Mouse (Mus musculus) cerebellum, adult 2 months (tissue): ENCODE data around the gene Trim44. TPM values are rescaled to one million over a fixed set of nuclear protein-coding genes. Genes with fewer than 3 reads are reported as not detected.

Experiments
- DNase-seq, 2 experiments: peaks; one replicate each; pipeline ENCODE4 v3.0.0; 2021
- H3K27ac ChIP-seq: fragments of 200-500 bp; 2 replicates; pipeline ENCODE4 v1.5.1; 2012; ENCODE audit warnings: low read length, control low read depth, inconsistent platforms; ENCODE audit not compliant: insufficient read depth
- H3K27me3 ChIP-seq: fragments of 200-500 bp; 2 replicates; pipeline ENCODE4 v1.6.1; 2012; ENCODE audit warnings: inconsistent platforms, mild to moderate bottlenecking, low read length, moderate library complexity; ENCODE audit not compliant: control insufficient read depth, insufficient read depth
- H3K4me1 ChIP-seq: fragments of 200-500 bp; 2 replicates; pipeline ENCODE4 v1.6.1; 2011; ENCODE audit warnings: low read length; ENCODE audit not compliant: control insufficient read depth, insufficient read depth
- H3K4me3 ChIP-seq: fragments of 200-500 bp; replicated peaks from 2 replicates; pipeline ENCODE3; 2011; ENCODE audit warnings: mild to moderate bottlenecking, low read depth, low read length, control low read depth; ENCODE audit not compliant: insufficient read depth
- CTCF ChIP-seq: fragments of 200-500 bp; IDR thresholded peaks from 2 replicates; pipeline ENCODE4 v1.5.1; 2011; ENCODE audit warnings: low read depth, mild to moderate bottlenecking, control low read depth, low read length, moderate library complexity, borderline replicate concordance; ENCODE audit not compliant: insufficient read depth
- POLR2A ChIP-seq: fragments of 200-500 bp; IDR thresholded peaks from 2 replicates; pipeline ENCODE4 v1.6.1; 2011; ENCODE audit warnings: low read length, control low read depth, borderline replicate concordance; ENCODE audit not compliant: insufficient read depth
- WGBS: fragments of 180-500 bp; shearing (Covaris S2); methylation state at CpG from one replicate; pipeline ENCODE4 v1.1.7; 2018; 5-methylcytosine and 5-hydroxymethylcytosine counted together
- polyA plus RNA-seq: library from polyadenylated mRNA; depleted of rRNA; stranded (reverse); fragments of >200 nt; gene quantifications from 2 replicates; pipeline ENCODE4 v1.2.3, GENCODE M21; 2012

Trim44 gene
- polyA plus RNA-seq, 1 experiment, result 107 TPM

DNA sequence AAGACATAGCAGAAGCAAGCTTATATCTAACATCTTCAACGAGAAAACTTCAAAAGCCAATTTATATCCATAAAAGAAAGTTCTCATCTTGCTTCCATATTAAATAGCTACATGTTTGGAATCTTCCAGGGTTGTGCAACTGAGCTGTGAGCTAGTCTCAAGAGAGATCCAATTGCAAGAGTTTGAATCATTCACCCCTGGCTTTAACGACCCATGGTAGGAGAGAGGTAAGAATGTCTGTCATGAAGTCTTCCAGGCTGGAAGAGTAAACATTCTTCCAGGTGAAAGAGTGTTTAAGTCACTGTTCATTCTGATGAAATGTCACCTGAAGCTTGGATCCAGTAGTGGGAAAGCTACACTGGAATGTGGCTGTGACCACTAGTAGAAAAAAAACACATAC, 93.6 kb downstream of the Trim44 start:
- no peak overlapping the region for H3K4me3 ChIP-seq
- H3K27ac ChIP-seq, result no peak overlapping the region
- TF ChIP-seq POLR2A, result no peak
- TF ChIP-seq CTCF, result no peak
- DNase-seq, result no peak
- no peaks in the 10 kb centered on the region; the same call in 1 of the 2 replicates for H3K4me1 ChIP-seq
- WGBS, result 98% methylated on average over 2 of the region's 2 CpGs
- H3K27me3 ChIP-seq, result no peaks in the 10 kb centered on the region

DNA sequence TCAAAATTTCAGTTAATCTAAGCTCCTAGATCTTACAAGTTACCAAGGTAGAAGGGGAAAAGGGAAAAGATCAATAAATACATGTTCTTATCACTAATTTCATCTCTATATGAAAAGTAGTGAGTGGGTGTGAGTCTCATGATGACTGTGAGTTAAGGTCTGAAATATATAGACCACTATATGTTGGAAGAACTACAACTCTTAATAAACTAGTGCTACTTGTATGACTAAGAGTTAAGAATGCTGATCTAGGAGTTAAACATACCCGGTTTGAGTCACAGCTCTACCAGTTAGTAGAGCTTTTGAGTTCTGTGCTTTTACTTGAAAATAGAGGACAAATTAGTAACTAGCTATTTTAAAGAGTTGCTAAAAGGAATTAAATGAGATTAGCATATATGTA, 94.7 kb downstream of the Trim44 start:
- WGBS, result 100% methylated on average over 1 of the region's 1 CpGs
- DNase-seq, result no peak
- H3K27ac ChIP-seq, result no peak overlapping the region
- no peaks in the 10 kb centered on the region; the same call in 1 of the 2 replicates for H3K4me1 ChIP-seq
- no peak for TF ChIP-seq CTCF
- no peak for TF ChIP-seq POLR2A
- no peaks in the 10 kb centered on the region for H3K27me3 ChIP-seq
- no peak overlapping the region for H3K4me3 ChIP-seq

DNA sequence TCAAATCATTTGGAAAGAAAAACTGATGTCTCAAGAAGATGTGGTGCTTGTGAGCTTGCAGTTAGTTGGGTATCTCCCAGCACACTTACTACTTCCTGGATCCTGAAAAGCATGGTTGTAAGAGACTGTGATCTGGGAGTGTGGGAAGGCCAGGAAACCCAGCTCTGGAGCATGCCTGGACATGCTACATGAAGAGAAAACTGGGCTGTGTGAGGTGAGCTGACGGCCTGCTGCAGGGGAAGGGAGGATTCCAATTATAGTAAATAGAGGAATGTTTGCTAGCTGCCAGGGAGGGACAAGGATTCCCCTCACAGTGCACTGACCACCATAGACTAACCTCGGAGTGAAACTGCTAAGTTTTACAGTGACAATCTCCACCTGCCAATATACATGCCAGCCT, 104.4 kb downstream of the Trim44 start:
- H3K4me3 ChIP-seq, result no peak overlapping the region
- no peak for DNase-seq
- no peaks in the 10 kb centered on the region for H3K27me3 ChIP-seq
- peaks cover 3% of the 10 kb centered on the region; the same call in 1 of the 2 replicates for H3K4me1 ChIP-seq
- TF ChIP-seq CTCF, result no peak
- TF ChIP-seq POLR2A, result no peak
- no peak overlapping the region for H3K27ac ChIP-seq
- WGBS, result 69% methylated on average over 2 of the region's 2 CpGs

DNA sequence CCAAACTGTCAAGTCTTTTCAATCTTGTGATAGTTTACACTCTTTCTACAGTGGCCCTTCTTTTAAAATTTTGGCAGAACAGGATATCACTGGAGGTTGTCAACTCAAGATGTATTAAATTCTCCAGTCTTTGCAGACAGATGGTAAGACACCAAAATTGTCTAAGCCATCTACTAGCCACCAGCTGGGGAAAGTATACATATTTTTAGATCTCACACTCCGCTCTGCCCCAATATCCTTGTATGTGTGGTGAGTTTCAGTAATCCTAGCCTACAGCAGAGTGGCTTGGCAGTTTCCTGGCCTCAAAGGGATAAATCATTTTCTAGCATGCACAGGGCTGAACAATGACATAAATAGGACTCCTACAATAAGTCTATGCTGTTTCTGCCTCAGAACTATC, 105.1 kb downstream of the Trim44 start:
- Histone ChIP-seq H3K4me1 (peaks cover 3% of the 10 kb centered on the region; the same call in 1 of the 2 replicates), H3K27ac (no peak overlapping the region), H3K4me3 (no peak overlapping the region), H3K27me3 (no peaks in the 10 kb centered on the region)
- TF ChIP-seq POLR2A (no peak), CTCF (no peak)
- DNase-seq, result no peak
- WGBS, result 65% methylated on average over 1 of the region's 1 CpGs

DNA sequence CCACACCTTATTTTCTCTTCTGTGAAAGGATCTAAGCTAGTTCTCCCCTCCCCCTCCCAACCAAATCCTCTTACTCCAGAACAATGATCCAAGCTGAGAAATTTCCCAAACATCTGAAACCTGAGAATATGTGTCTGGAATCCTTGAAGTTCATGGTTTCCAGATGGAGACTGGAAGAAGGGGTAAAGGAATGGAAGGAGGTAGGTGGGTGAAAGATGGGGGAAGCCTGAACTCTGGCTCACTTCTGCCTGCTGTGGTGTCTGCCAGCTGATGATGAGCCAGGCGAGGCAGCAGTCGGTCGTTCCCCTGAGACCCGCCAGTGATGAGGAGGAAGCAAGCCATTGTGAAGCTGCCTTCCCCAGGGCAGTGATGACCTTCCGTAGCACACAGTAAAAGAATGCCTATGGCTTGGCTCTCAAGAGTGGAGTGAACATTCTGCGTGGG, 112.8 kb downstream of the Trim44 start:
- TF ChIP-seq POLR2A (no peak), CTCF (no peak)
- Histone ChIP-seq H3K4me3 (no peak overlapping the region), H3K4me1 (no peaks in the 10 kb centered on the region), H3K27ac (no peak overlapping the region), H3K27me3 (no peaks in the 10 kb centered on the region; the same call in 1 of the 2 replicates)
- WGBS, result 15% methylated on average over 6 of the region's 6 CpGs
- DNase-seq, result no peak

DNA sequence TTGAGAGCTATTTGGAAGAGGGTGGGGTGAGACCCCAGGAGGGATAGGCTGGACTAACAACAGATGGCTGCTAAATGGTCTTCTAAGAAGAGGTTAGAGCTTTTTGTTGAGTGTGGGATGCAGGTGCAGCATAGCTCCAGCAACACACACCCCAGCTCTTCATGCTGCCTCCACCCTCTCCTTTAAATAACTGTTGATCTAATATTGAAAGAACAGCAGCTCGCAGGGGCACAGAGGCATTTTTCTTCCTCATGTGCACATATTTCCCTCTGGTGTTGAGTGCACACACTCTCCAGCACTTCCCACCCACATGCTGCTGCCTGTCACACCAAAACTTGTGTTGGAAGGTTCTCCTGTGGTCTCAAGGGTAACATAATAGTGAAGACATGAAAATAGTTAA, 114.4 kb downstream of the Trim44 start:
- whole genome bisulfite sequencing, result 63% methylated on average over 1 of the region's 1 CpGs
- Histone ChIP-seq H3K27ac (no peak overlapping the region), H3K4me3 (no peak overlapping the region), H3K27me3 (no peaks in the 10 kb centered on the region; the same call in 1 of the 2 replicates), H3K4me1 (no peaks in the 10 kb centered on the region)
- TF ChIP-seq CTCF, result no peak
- no peak for DNase-seq

DNA sequence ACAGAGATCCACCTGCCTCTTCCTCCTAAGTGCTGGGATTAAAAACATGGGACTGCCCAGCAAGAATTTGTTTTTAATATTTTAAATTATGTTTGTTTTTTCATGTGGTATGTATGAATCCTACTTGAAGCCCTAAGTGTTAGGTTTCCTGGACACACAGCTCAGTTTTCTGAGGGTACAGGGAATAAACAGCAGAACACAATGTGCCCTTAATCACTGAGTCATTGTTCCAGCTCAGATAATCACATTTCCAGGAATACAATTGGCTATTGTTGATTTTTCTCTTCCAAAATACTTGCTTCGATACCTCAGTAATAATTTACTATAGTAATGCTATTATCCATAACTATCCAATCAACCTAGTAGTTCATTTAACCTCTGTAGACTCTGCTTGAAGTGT, 115.6 kb downstream of the Trim44 start:
- Histone ChIP-seq H3K27ac (no peak overlapping the region), H3K4me1 (no peaks in the 10 kb centered on the region), H3K27me3 (no peaks in the 10 kb centered on the region; the same call in 1 of the 2 replicates), H3K4me3 (no peak overlapping the region)
- 73% methylated on average over 1 of the region's 1 CpGs for WGBS
- TF ChIP-seq CTCF, result no peak
- TF ChIP-seq POLR2A, result no peak
- DNase-seq, result no peak

DNA sequence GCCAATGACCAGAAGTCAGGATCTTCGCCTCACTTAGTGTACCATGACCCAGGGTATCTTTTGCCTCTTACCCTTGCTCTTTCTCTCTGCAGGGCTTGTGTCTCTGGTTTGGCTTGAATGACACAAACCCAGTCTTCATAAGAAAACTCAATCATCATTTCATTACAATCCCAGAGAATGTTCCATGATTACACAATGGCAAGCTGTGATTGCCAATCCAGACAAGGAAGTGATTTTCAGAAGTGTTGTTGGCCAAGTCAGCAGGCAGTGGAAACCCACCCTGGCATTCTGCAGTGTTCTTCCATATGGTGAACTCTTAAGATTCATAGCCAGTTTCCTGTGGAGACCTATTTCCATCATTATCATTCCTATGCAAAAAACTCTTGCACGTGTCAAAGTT, 116.1 kb downstream of the Trim44 start:
- H3K27ac ChIP-seq, result no peak overlapping the region
- WGBS, result 38% methylated on average over 2 of the region's 2 CpGs
- TF ChIP-seq CTCF, result no peak

More for the DNA sequence above, 116.1 kb downstream of the Trim44 start:
- DNase-seq, result no peak
- no peaks in the 10 kb centered on the region for H3K4me1 ChIP-seq
- no peaks in the 10 kb centered on the region; the same call in 1 of the 2 replicates for H3K27me3 ChIP-seq
- H3K4me3 ChIP-seq, result no peak overlapping the region
